Mouse (Mus musculus) cortical plate, adult 2 months (tissue): ENCODE measurements around the gene Ranbp9.

ENCODE experiments used
- CTCF ChIP-seq: fragments of 200-500 bp; IDR thresholded peaks from 2 replicates; pipeline ENCODE4 v1.5.1; 2011; ENCODE audit warnings: mild to moderate bottlenecking, control low read depth, low read length; ENCODE audit not compliant: insufficient read depth; ENCODE audit errors: extremely low read depth
- POLR2A ChIP-seq: fragments of 200-500 bp; IDR thresholded peaks from 2 replicates; pipeline ENCODE4 v1.6.1; 2011; ENCODE audit warnings: mild to moderate bottlenecking, low read length, control low read depth; ENCODE audit not compliant: insufficient read depth; ENCODE audit errors: extremely low read depth

GRCm38 (mm10) chr13:43485278-43485976 lies 4.3 kb upstream of the Ranbp9 start:
- TF ChIP-seq POLR2A, result no peak
- no peak for TF ChIP-seq CTCF
